Mouse (Mus musculus) kidney, postnatal 10 days (tissue): ENCODE results near the gene Zfp280b.
"Not testable (repeated sequence)": the region's sequence is repeated elsewhere in the genome, so short reads cannot be mapped to it uniquely, and the experiment has no call there.

Source experiments
- DNase-seq: peaks from one replicate; pipeline ENCODE4 v3.0.0; 2021; ENCODE audit warnings: mixed read lengths

Zfp280b gene

DNA sequence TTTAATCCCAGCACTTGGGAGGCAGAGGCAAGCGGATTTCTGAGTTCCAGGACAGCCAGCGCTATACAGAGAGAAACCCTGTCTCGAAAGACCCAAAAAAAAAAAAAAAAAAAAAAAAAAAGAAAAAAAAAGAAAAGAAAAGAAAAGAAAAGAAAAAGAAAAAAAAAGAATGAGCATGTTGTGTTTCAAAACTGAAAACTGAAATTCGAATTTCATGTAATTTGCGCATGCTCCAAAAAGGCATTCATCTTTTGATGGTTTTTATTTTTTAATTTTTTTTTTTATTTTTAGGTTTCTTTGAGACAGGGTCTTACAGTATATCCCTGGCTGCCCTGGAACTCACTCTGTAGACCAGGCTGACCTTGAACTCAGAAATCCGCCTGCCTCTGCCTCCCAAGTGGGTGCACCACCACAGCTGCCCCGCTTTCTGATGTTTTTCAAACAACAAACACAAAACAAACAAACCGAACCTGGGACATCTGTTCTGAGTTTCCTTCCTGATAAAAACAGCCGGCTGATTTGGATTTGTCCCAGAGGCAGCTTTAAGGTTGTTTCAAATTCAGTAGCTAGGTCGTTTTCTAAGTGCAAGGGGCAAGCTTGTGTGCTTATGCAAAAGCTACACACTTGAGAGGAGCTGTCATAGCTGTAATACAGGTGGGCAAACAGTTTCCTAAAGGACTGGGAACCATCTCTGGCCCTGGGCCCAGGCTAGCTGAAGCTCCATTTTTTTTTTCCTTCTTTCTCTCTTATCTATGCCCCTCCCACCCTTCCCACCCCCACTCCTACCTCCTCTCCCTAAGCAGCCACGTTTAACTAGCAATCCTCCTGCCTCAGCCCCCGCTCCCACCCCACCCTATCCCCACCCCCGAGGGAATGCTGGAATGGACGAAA is 694 bp upstream of the Zfp280b start:
- no peak for DNase-seq

DNA sequence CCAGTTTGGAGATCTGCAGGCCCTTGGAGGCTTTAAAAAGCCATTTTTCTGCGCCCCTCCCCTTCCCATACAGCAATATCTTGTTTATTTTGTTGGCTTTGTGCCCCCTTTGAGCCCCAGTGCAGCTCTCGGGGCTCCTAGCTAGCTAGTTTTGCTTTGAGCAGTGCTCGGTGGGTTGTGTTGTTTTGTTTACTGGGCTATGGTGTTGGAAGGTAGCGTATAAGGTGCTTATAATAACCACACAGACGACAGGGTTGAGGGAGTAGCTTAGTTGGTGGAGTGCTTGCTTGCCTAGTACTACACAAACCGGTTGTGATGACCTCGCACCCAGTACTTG is 637 bp downstream of the Zfp280b start:
- no peak for DNase-seq

DNA sequence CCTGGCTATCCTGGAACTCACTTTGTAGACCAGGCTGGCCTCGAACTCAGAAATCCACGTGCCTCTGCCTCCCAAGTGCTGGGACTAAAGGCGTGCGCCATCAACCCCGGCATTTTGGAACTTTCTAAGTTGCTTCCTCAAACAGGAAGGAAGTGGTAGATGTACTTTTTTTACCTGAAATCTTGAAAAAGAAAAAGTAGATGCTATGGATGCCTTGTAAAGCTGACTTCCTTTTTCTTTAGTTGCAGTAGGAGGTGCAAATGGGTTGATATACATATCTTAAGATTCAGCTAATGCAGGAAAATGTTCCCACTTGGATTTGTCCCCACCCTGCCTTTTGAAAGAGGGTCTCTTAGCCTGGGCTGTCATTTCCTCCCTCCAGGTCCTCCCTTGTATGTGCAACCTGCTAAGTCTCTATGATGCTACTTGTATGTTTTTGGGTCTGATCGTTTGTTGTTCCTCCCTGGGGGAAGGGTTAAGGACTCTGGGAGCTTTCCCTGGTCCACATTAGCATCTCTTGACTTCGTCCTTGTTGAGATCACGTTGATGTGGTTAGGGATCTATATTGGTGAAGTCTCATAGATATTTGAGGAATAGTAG is 1.7 kb downstream of the Zfp280b start:
- no peak for DNase-seq

DNA sequence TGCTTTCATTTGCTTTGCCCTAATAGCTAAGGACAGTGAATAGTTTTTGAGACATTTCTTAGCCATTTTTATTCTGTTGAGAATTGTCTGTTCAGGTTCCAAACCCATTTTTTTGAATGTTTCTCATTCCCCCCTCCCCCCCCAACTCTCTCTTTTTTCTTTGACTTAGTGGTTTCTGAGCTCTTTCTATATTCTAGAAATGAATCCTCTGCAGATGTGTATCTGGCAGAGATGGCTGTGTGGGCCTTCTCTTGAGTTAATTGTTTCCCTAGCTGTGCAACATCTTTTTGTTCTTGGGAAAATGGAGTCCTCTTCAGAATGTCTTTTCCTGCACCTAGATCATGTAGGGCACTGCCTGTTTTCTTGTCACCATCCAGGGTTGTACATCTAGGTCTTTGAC is 2.8 kb downstream of the Zfp280b start:
- no peak for DNase-seq

DNA sequence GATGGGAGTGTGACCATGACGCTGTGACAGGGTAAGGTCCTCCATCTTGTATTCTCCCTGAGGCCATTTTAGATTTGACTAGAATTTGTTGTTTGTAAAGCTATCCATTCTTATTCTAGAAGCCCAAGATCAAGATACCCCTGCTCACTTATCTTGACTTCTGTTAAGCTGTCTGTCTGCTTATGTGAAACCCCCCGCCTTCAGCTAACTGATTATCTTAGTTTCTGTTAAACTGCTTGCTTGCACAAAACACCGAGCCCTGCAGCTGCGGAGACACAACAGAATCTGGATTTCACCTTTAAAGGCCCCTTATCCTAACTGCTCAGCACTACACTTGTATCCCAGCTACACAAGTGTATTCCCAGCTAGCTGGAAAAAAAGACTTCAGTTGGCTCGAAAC is 4.5 kb downstream of the Zfp280b start:
- DNase-seq, result no peak

DNA sequence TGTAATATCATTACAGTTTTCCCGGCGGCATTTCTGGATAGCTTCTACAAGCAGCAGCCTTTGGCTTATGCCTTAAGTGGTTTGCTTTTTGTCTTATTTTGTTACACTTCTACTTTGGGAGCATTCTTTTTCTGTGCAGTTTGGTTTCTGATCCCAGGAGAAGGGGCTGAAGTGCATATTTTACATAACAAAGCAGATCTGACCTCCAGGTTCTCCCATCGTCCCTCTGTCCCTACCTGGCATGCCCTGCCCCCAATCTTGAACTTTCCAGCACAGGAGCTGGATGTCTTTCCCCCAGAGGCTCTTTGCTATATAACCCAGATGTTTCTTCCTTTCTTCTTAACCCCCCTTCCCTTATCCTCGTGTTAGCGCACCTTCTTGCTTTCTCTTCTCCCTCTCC is 12.9 kb downstream of the Zfp280b start:
- DNase-seq, result no peak

DNA sequence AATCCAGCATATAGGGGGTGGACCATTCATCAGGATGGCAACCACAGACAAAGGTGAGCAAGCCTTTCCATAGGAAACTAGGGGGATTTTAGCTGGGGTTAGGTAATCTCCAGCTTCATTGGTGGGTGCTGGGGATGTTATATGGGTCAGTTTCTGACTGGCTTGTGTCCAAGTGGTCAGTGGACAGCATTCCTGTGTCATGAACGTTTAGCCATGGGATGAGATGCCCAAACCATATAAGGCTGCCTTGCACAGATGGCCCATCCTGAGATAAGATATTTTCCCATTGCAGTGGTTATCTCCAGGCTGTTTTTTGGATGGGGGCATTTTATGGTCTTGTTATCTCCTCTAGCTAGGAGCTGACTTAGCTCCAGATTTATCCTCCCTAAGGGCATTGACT is 14.3 kb downstream of the Zfp280b start:
- DNase-seq, result no peak

DNA sequence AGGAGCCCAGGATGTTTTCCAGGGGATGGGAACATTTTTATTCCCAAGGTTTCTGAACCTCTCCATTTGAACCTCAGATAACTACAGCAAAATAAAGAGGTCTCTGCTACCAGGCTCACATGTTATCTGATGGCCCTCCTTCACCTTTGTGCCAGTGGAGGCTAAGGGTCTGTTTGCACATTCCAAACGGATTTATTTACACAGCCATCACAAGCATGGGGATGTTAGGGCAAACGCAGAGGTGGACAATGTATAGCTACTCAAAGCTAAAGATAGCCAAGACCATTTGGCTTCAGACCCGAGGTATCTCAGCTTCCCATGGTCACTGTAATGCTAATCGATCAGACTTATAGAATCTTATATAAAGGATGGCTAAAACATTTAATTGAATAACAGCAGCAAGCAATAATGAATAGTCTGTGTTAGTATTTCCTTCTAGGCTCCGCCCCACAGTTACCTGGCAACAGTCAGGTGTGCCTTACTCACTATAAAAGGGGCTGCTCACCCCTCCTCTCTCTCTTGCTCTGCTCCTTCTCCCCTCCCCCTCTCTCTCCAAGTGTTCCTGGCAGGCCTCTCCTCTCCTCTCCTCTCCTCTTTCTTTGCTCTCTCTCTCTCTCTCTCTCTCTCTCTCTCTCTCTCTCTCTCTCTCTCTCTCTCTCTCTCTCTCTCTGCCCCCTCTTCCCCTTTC is 14.9 kb downstream of the Zfp280b start:
- DNase-seq, result no peak

DNA sequence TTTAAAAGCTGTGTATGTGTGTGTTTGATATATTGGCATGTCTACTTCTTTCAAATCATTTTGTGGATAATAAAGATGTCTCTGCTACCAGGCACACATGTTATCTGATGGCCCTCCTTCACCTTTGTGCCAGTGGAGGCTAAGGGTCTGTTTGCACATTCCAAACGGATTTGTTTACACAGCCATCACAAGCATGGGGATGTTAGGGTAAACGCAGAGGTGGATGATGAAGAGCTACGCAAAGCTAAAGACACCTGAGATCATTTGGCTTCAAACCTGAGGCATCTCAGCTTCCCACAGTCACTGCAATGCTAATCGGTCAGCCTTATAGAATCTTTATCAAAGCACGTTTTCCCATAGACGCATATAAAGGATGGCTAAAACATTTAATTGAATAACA is 16.5 kb downstream of the Zfp280b start:
- no peak for DNase-seq

DNA sequence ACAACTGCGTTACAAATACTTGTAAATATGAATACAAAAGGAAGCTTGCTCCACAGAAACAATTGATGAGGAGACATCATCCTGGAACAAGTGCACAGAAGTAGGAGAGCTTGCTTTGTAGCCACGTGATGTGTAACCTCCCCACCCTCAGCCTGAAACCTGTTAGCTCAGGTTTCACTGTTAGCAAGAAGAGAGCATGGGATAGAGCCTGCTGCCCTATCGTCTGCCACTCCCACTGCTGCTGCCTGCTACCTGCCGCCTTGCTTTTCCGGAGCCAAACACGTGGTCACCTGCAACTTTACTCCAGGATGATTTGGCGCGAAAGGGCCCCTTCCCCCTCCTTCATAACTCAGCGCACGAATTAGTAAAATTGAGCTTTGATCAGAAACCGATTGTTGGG is 19.4 kb downstream of the Zfp280b start:
- DNase-seq, result no peak

DNA sequence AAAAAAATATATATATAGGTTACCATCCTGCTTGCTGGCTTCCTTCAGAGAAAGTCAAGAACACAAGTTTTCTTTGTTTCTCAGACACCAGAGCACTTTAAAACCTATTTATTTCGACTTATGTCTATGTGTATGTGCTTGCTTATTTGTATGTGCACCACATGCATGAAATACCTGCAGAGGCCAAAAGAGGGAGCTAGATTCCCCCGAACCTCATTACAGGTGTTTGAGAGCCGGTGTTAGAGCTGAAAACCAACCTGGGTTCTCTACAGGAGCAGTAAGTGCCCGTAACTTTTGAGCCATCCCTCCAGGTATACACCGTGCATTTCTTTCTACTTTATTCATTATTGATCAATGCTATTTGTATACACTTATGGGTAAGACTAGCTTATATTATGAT is 30.0 kb downstream of the Zfp280b start:
- no peak for DNase-seq

DNA sequence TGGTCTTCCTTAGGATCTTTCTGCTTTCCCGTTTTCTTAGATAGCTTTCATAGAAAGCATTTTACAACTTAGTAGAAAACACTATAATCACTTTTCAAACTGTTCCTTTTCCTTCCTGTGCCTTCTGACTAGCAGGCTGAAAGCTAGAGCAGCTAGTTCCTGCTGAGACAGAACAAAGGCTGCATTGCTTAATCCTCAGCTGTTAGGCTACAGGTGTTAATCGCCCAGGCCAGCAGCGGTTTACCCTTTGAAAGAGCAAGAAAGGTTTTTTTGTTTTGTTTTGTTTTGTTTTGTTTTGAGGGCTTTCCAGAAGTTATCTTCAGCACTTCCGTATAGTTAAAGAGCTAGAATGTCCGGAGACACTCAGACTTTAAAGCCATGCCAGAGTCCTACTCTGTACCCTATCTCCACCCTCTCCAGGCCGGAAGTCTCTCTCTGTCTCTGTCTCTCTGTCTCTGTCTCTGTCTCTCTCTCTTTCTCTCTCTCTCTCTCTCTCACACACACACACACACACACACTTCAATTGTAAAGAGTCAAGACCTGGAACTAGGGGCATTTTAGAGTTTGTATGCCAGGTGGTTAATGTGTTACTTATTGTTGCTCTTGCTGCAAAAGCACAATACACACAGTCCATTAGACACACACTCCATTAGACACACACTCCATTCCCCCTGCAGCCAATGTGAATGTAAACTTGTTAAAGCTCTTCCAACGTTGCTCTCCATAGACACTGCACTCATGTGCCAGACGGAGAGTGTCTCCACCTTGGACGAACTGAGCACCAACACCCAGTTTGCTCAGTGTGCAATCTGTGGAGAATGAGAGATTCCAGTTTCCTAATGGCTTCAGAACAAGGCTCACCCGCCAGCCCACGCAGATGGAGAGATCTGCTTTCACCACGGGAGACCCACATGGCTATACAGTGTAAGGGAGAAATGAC is 35.5 kb downstream of the Zfp280b start:
- DNase-seq, result no peak

DNA sequence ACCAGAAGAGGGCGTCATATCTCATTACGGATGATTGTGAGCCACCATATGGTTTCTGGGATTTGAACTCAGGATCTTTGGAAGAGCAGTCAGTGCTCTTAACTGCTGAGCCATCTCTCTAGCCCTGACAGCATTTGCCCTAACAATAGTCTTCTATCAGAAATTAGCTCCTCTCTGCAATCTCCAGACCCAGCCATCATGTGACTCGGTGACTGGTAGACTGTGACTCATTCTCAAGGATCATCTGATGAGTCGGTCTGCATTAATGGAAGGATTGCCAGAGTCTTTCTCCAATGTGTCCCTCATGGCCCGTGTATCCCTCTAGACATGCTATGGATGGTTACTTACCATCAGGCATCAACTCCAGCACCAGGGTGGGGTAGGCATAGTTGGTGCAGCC is 39.6 kb downstream of the Zfp280b start:
- DNase-seq, result not testable (repeated sequence)

DNA sequence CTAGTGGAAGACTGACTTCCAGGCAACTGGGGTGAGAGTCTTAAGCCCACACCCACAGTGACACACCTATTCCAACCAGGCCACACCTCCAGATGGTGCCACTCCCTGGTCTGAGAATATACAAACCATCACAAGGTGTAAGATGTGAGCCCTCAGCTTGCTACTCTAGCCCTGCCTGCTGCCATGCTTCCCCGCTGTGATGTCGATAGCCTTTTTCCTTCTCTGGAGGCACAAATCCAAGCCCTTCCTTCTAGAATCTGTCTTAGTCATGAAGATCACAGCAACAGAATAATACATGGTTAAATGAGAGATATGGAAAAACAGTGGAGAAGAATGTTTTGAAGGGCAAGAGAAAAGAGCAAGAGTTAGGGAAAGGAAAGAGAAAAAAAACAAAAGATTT is 44.6 kb downstream of the Zfp280b start:
- DNase-seq, result not testable (repeated sequence)
